Mouse (Mus musculus) heart, postnatal 0 days (tissue): ENCODE measurements around the gene Rnf149. TPM values are rescaled to one million over a fixed set of nuclear protein-coding genes. Genes with fewer than 3 reads are reported as not detected.

Source experiments
- ATAC-seq: fragments of 200-750 bp; cut with Nextera tagmentation; 2 replicates; pipeline ENCODE4 v1.8.0; 2017; ENCODE audit warnings: low read depth, moderate number of reproducible peaks, moderate library complexity; ENCODE audit not compliant: insufficient read depth
- DNase-seq: peaks from one replicate; pipeline ENCODE4 v3.0.0-alpha.2; 2016; ENCODE audit warnings: low spot score
- H3K27ac ChIP-seq: fragments of 300-500 bp; sonication (generic); 2 replicates; pipeline ENCODE4 v1.5.1; 2014; ENCODE audit warnings: low read depth, mild to moderate bottlenecking
- H3K27me3 ChIP-seq: fragments of 300-500 bp; sonication (generic); 2 replicates; pipeline ENCODE4 v1.6.1; 2014; ENCODE audit warnings: low read length, mixed read lengths; ENCODE audit not compliant: control insufficient read depth, insufficient read depth
- H3K36me3 ChIP-seq: fragments of 300-500 bp; sonication (generic); replicated peaks from 2 replicates; pipeline ENCODE4 v1.6.1; 2014; ENCODE audit warnings: low read length, mixed read lengths; ENCODE audit not compliant: control insufficient read depth, insufficient read depth
- H3K4me1 ChIP-seq: fragments of 300-500 bp; sonication (generic); 2 replicates; pipeline ENCODE4 v1.6.1; 2014; ENCODE audit warnings: antibody characterized with exemption; ENCODE audit not compliant: control insufficient read depth, insufficient read depth
- H3K4me2 ChIP-seq: fragments of 300-500 bp; sonication (generic); 2 replicates; pipeline ENCODE4 v1.6.1; 2014; ENCODE audit warnings: low read depth, mild to moderate bottlenecking, low read length, moderate library complexity
- H3K4me3 ChIP-seq: fragments of 300-500 bp; sonication (generic); 2 replicates; pipeline ENCODE4 v1.5.1; 2014; ENCODE audit warnings: low read depth, low read length
- H3K9ac ChIP-seq: fragments of 300-500 bp; sonication (generic); replicated peaks from 2 replicates; pipeline ENCODE4 v1.6.1; 2014; ENCODE audit warnings: low read depth, low read length, mixed read lengths
- H3K9me3 ChIP-seq: fragments of 300-500 bp; sonication (generic); replicated peaks from 2 replicates; pipeline ENCODE4 v1.6.1; 2016; ENCODE audit warnings: low read length; ENCODE audit not compliant: control insufficient read depth
- CTCF ChIP-seq: IDR thresholded peaks from 2 replicates; pipeline ENCODE4 v1.5.1; 2016; ENCODE audit warnings: antibody characterized with exemption, control low read depth, low read depth
- EP300 ChIP-seq: IDR thresholded peaks from 2 replicates; pipeline ENCODE4 v1.6.1; 2016; ENCODE audit warnings: antibody characterized with exemption, low read depth
- WGBS: fragments of 180-500 bp; shearing (Covaris S2); extraction: QIAGEN DNeasy Blood & Tissue Kit; methylation state at CpG from one replicate; pipeline ENCODE4 v1.1.7; 2014; 5-methylcytosine and 5-hydroxymethylcytosine counted together
- polyA plus RNA-seq: library from polyadenylated mRNA; unstranded; fragments of >200 nt; fragmentation: Nextera tagmentation; extraction: Ambion mirVana; gene quantifications from 2 replicates; pipeline ENCODE4 v1.2.1, GENCODE M21; 2015
- total RNA-seq: library from RNA; depleted of rRNA; stranded (reverse); fragments of >200 nt; gene quantifications from 2 replicates; pipeline ENCODE4 v1.2.3, GENCODE M21; 2014; ENCODE audit warnings: low replicate concordance

The Rnf149 gene
- total and polyA plus RNA-seq, 2 experiments from 2014 or later, result 10.7 to 31.3 TPM

DNA sequence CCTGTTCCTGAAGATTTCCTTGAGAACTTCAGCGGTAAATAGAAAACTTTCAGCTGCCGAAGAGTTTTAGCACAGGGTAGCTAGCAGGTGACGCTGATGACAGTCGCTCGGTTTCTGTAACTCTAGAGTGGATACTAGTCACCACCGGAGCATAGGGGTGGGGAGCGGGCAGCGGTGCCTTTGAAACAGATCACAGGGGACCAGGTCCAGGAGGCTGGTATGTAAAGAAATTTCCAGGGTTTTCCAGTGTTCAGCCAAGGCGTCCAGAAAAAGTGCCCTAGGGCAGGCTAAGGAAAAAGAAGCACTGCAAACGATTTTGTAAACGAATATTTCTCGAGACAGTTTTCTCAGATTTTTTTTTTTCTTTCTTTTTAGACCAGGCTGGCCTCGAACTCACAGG, 42.4 kb downstream of the Rnf149 start, which contains the start of gene Cnot11:
Gene Cnot11 (plus strand): TSS at position 162 of the 400 bp plus-strand sequence.
- no peak for TF ChIP-seq CTCF
- no peak for TF ChIP-seq EP300
- Histone ChIP-seq H3K9ac (peak within 1 kb of the TSS; percentile 88), H3K9me3 (no peaks in the 10 kb centered on the region), H3K4me3 (peak within 1 kb of the TSS; percentile 79), H3K4me1 (peaks cover 6% of the 10 kb centered on the region), H3K36me3 (peaks cover 22% of the 10 kb centered on the region), H3K27ac (peak within 1 kb of the TSS; percentile 88), H3K4me2 (peak within 1 kb of the TSS; percentile 100), H3K27me3 (no peaks in the 10 kb centered on the region)
- no peak for DNase-seq
- 30% methylated on average over 13 of the region's 13 CpGs for WGBS
- no peak for ATAC-seq

DNA sequence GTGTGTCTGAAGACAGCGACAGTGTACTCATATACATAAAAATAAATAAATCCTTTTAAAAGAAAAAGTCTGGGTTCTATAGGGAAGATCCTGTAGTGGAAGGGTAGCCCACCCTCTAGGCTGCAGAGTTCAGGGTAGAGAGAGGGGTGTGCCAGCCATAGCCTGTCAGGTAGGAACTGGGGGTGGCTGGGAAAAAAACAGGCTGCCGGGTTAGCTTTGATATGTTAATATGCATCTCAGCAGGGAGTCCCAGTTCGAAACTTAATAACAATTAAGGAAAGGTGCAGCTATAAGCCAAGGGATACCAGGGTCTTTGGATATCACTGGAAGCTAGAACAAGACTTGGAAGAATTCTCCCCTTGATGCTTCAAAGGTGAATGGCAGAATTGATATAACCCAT, 43.3 kb downstream of the Rnf149 start:
- no peaks in the 10 kb centered on the region for H3K27me3 ChIP-seq
- no peak overlapping the region for H3K4me2 ChIP-seq
- no peak overlapping the region for H3K27ac ChIP-seq
- H3K9ac ChIP-seq, result no peak overlapping the region
- H3K4me1 ChIP-seq, result peaks cover 6% of the 10 kb centered on the region
- H3K9me3 ChIP-seq, result no peaks in the 10 kb centered on the region
- H3K36me3 ChIP-seq, result peaks cover 13% of the 10 kb centered on the region
- TF ChIP-seq EP300 (no peak), CTCF (no peak)
- ATAC-seq (no peak), DNase-seq (no peak)
- no peak overlapping the region for H3K4me3 ChIP-seq
- WGBS, result 33% methylated on average over 3 of the region's 3 CpGs

DNA sequence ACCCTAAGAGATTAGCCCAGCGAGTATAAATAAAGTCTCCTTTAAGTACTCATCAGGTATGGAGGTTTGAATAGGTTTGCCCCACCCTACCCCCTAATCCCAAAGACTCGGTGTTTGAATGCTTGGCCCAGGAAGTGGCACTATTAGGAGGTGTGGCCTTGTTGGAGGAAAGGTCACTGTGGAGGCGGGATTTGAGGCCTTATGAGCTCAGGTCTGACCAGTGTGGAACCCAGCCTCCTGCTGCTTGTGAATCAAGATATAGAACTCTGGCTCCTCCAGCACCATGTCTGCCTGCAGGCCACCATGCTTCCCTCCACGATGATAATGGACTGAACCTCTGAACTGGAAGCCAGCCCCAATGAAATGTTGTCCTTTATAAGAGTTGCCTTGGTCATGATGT, 46.2 kb downstream of the Rnf149 start:
- no peak overlapping the region for H3K9ac ChIP-seq
- no peak for DNase-seq
- no peak overlapping the region for H3K4me3 ChIP-seq
- H3K4me1 ChIP-seq, result peaks cover 3% of the 10 kb centered on the region; the same call in 1 of the 2 replicates
- TF ChIP-seq CTCF (no peak), EP300 (no peak)
- no peak for ATAC-seq
- H3K27ac ChIP-seq, result no peak overlapping the region
- no peaks in the 10 kb centered on the region for H3K36me3 ChIP-seq
- no peaks in the 10 kb centered on the region for H3K9me3 ChIP-seq
- no peaks in the 10 kb centered on the region for H3K27me3 ChIP-seq
- no peak overlapping the region for H3K4me2 ChIP-seq
- 67% methylated on average over 4 of the region's 4 CpGs for WGBS

DNA sequence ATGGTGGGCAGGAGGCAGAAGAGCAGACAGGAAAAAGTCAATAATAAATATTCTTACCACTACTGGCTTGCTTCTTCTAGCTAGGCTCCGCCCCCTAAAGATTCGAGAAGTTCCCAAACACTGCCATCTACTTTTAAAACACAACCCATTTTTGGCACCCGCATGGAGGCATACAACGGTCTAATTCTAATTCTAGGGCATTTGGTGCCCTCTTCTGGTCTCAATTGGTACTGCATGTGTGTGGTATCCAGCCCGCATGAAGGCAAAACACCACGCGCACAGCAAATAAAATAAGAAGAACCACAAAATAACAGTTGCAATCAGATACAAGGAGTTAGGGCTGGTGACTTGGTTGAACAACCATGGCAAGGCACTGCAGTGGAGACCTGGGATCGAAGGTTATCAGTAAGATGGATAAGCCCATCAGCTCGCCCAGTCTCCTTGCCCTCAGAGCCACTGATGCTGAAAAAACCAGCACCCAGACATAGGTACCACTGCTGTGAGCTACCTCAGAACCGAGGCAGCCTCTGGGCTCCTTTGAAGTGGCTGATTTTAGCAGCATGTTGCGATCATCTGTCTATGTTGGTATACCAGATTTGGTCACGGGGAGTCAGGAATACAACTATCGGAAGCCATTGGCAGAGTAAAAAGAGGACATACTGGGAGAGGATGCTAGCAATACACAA, 46.8 kb downstream of the Rnf149 start:
- peak; percentile 74 for DNase-seq
- no peak overlapping the region for H3K9ac ChIP-seq
- peaks cover 3% of the 10 kb centered on the region; the same call in 1 of the 2 replicates for H3K4me1 ChIP-seq
- TF ChIP-seq EP300 (no peak), CTCF (peak; percentile 88)
- 32% methylated on average over 13 of the region's 13 CpGs for WGBS
- peak; percentile 25; the same call in 1 of the 2 replicates for ATAC-seq
- no peak overlapping the region for H3K27ac ChIP-seq
- no peaks in the 10 kb centered on the region for H3K27me3 ChIP-seq
- H3K4me3 ChIP-seq, result no peak overlapping the region
- H3K4me2 ChIP-seq, result no peak overlapping the region
- H3K36me3 ChIP-seq, result no peaks in the 10 kb centered on the region
- H3K9me3 ChIP-seq, result no peaks in the 10 kb centered on the region

DNA sequence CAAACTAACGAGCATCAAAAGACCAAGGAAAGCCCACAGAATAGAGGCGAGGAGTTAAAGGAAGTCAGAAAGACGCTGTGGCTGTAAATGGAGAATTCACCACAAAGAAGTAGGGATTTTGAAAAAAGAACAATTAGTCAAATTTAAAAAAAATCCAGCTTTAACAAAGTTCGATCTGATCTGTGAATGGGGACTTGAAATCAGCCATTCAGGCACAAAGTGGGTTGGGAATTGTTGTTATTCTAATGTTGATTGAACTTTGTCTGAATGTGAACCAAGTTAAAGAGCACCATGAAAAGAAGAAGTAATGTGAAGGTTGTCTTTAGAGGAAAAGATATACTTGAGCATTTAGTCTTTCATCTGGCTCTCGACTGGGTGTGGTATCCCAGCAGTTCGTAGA, 48.9 kb downstream of the Rnf149 start:
- no peak overlapping the region for H3K9ac ChIP-seq
- 71% methylated on average over 6 of the region's 6 CpGs for WGBS

DNA sequence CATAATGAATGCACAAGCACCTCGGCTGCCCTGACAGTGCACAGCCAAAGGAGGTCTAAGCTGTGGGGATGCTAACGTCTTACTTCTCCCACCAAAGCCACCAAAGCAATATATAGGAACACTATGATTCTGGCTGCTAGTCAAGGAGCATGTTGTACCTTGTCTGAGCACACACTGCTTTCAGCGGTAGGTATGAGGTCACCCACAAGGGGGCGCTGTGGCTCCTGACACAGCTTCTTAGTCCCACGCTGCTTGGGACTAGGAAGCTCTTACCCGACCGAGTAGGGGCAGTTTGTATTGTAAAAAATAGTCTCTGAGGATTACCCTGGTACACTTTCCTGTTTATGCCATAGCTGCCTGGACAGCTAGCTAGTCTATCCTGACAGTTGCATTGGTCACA, 49.8 kb downstream of the Rnf149 start:
- WGBS, result 10% methylated on average over 7 of the region's 7 CpGs
- H3K27me3 ChIP-seq, result no peaks in the 10 kb centered on the region
- DNase-seq (peak; percentile 75), ATAC-seq (peak; percentile 49)
- H3K4me2 ChIP-seq, result no peak overlapping the region
- no peaks in the 10 kb centered on the region for H3K36me3 ChIP-seq
- H3K9me3 ChIP-seq, result no peaks in the 10 kb centered on the region
- no peak overlapping the region for H3K9ac ChIP-seq
- no peak overlapping the region for H3K4me3 ChIP-seq
- H3K27ac ChIP-seq, result no peak overlapping the region
- peaks cover 3% of the 10 kb centered on the region; the same call in 1 of the 2 replicates for H3K4me1 ChIP-seq
- TF ChIP-seq CTCF, result peak; percentile 76
- no peak for TF ChIP-seq EP300

More for the DNA sequence above, 48.9 kb downstream of the Rnf149 start:
- H3K27ac ChIP-seq, result no peak overlapping the region
- DNase-seq (no peak), ATAC-seq (no peak)
- no peaks in the 10 kb centered on the region for H3K36me3 ChIP-seq
- H3K4me2 ChIP-seq, result no peak overlapping the region
- peaks cover 3% of the 10 kb centered on the region; the same call in 1 of the 2 replicates for H3K4me1 ChIP-seq
- no peak overlapping the region for H3K4me3 ChIP-seq
- TF ChIP-seq EP300 (no peak), CTCF (no peak)
- no peaks in the 10 kb centered on the region for H3K27me3 ChIP-seq
- no peaks in the 10 kb centered on the region for H3K9me3 ChIP-seq
